Mouse (Mus musculus) intestine, embryonic 16.5 days (tissue): Measurements from ENCODE around the gene Fbxo45. TPM values are rescaled to one million over a fixed set of nuclear protein-coding genes. Genes with fewer than 3 reads are reported as not detected.

ENCODE experiments used
- microRNA counts: library from miRNA; unstranded; fragments of <30 nt; microRNA quantifications from one replicate; lab custom pipeline; 2016
- microRNA-seq: library from miRNA; unstranded; fragments of <30 nt; microRNA quantifications from one replicate; pipeline ENCODE4, GENCODE M21; 2016
- polyA plus RNA-seq: library from polyadenylated mRNA; unstranded; fragments of >200 nt; fragmentation: Nextera tagmentation; extraction: Ambion mirVana; gene quantifications from 2 replicates; pipeline ENCODE4 v1.2.1, GENCODE M21; 2015

Gene Fbxo45
- polyA plus RNA-seq, 1 experiment from 2014 or later, result 2.6 TPM

MicroRNAs within 50 kb of the gene (microRNA counts, 519-probe panel; counts per million panel counts)
- microRNA mmu-miR-1946a (lab: Ali Mortazavi, UCI), result 1,600 counts per million, percentile 16 among the panel's probes with 10 or more counts

Small RNA genes lying within 50 kb of the gene (microRNA-seq; reads per million reads assigned to microRNA genes)
- gene Mir1946a, result not detected

Other genes with a start within 250 kb of the Fbxo45 start
- gene Senp5, start 243.9 kb downstream of the Fbxo45 start, polyA plus RNA-seq, result 9.1 and 9.8 TPM in 2 replicates
- gene Pak2, start 167.8 kb downstream of the Fbxo45 start, polyA plus RNA-seq, result 34.5 and 34.6 TPM in 2 replicates
- 108 and 109 TPM in 2 replicates for gene Pigx, start 147.4 kb downstream of the Fbxo45 start, polyA plus RNA-seq
- gene Cep19, start 147.4 kb downstream of the Fbxo45 start, polyA plus RNA-seq, result 26.1 and 29.3 TPM in 2 replicates
- gene Nrros, start 81.6 kb downstream of the Fbxo45 start, polyA plus RNA-seq, result 13.1 and 13.3 TPM in 2 replicates
- gene Bex6, start 67.3 kb downstream of the Fbxo45 start, polyA plus RNA-seq, result not detected in 2 replicates
- gene Wdr53, start 69 bp upstream of the Fbxo45 start, polyA plus RNA-seq, result 17.2 and 17.6 TPM in 2 replicates
- gene Smco1, start 24.3 kb upstream of the Fbxo45 start, polyA plus RNA-seq, result not detected in 2 replicates
- gene Rnf168, start 30.3 kb upstream of the Fbxo45 start, polyA plus RNA-seq, result 14.4 and 16.8 TPM in 2 replicates
- 13.6 and 14.7 TPM in 2 replicates for gene Ubxn7, start 85.1 kb upstream of the Fbxo45 start, polyA plus RNA-seq
- gene Tm4sf19, start 153.3 kb upstream of the Fbxo45 start, polyA plus RNA-seq, result not detected in 2 replicates
- 32.5 and 34.0 TPM in 2 replicates for gene Tctex1d2, start 172.5 kb upstream of the Fbxo45 start, polyA plus RNA-seq
- gene Pcyt1a, start 183.8 kb upstream of the Fbxo45 start, polyA plus RNA-seq, result 79.9 and 83.0 TPM in 2 replicates
- 157 and 177 TPM in 2 replicates for gene Slc51a, start 240.7 kb upstream of the Fbxo45 start, polyA plus RNA-seq
- 2.1 and 3.0 TPM in 2 replicates for gene Zdhhc19, start 249.1 kb upstream of the Fbxo45 start, polyA plus RNA-seq